Mouse (Mus musculus): ENCODE measurements at regions not wholly inside any gene's neighbourhood (a gene's known extent, or its start where the extent isn't known, plus 50 kb on each side); places are given as distances from the start of the nearest gene placed in this dataset.

DNA sequence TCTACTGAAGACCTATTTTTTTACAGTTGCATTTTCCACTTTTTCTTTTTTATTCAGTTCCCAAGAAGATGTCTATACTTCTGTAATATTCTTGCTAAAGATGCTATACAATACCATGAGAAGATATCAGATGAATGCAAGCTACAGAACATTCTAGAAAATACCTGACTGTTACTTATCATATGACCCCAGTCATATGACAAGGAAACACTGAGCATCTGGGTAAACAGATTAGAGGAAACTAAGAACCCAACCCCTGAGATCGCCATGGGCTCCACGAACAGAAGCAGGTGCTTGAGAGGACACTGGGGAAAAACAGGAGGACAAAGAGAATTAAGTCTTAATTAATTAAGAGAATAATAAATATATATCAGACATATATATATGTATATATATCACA lies 275.7 kb downstream of the Klf5 start:
- Histone ChIP-seq H3K79me2 (ENCODE audit: control insufficient read depth, insufficient read depth, low read length, poor library complexity) (no peaks in the 10 kb centered on the region), H3K4me3 (ENCODE audit: control insufficient read depth in 1 of 2, insufficient read depth in 1 of 2, low read depth in 2 of 2, low read length in 2 of 2) (no peak overlapping the region), H3K9ac (ENCODE audit: control insufficient read depth, low read depth, low read length, poor library complexity, severe bottlenecking) (no peak overlapping the region), H3K27me3 (ENCODE audit: control insufficient read depth in 1 of 2, insufficient read depth in 2 of 2, low read length in 2 of 2) (no peaks in the 10 kb centered on the region), H3K4me1 (ENCODE audit: control insufficient read depth in 1 of 2, insufficient read depth in 2 of 2, low read length in 2 of 2) (peaks cover 0 to 6% of the 10 kb centered on the region in 2 experiments; a peak in 2 of 4 replicates), H3K9me3 (replicated peaks; ENCODE audit: insufficient read depth, low read length) (no peaks in the 10 kb centered on the region), H3K27ac (ENCODE audit: control insufficient read depth, low read depth, low read length) (no peak overlapping the region), H3K36me3 (ENCODE audit: control insufficient read depth in 1 of 2, insufficient read depth in 2 of 2, low read length in 2 of 2) (peaks cover 0 to 2% of the 10 kb centered on the region in 2 experiments; a peak in 1 of 4 replicates)
- DNase-seq (ENCODE audit: low read depth, low spot score): peak; percentile 50
- TF ChIP-seq E2F4 (IDR thresholded peaks at IDR 0.05; ENCODE audit: borderline replicate concordance, low read depth, low read length) (no peak), ZNF384 (IDR thresholded peaks at IDR 0.05; ENCODE audit: low read depth, low read length) (no peak), BHLHE40 (IDR thresholded peaks at IDR 0.05; ENCODE audit: borderline replicate concordance, low read depth, low read length) (no peak), USF1 (IDR thresholded peaks at IDR 0.05; ENCODE audit: low read depth, low read length) (peak; percentile 78), POLR2AphosphoS2 (IDR thresholded peaks at IDR 0.05; ENCODE audit: low read length) (no peak), ZKSCAN1 (IDR thresholded peaks at IDR 0.05; ENCODE audit: low read depth, low read length) (no peak), TAL1 (IDR thresholded peaks at IDR 0.05; ENCODE audit: low read length) (peak; percentile 31; the same call in 1 of the 2 replicates), GATA1 (IDR thresholded peaks at IDR 0.05; ENCODE audit: low read depth, low read length) (peak; percentile 83), CTCF (IDR thresholded peaks at IDR 0.05 in 2 of 3, conservative IDR thresholded peaks at IDR 0.05 in 1 of 3; ENCODE audit: control insufficient read depth in 1 of 3, insufficient read depth in 1 of 3, low read depth in 2 of 3, low read length in 3 of 3, poor library complexity in 1 of 3, severe bottlenecking in 1 of 3) (no peak), ELF1 (IDR thresholded peaks at IDR 0.05; ENCODE audit: low read depth, low read length) (no peak), MAZ (IDR thresholded peaks at IDR 0.05; ENCODE audit: low read depth, low read length) (no peak), NELFE (IDR thresholded peaks at IDR 0.05; ENCODE audit: low read depth, low read length) (no peak), MAX (IDR thresholded peaks at IDR 0.05; ENCODE audit: low read length) (no peak), TBP (IDR thresholded peaks at IDR 0.05; ENCODE audit: low read depth, low read length) (no peak), MYB (IDR thresholded peaks at IDR 0.05; ENCODE audit: low read depth, low read length) (peak; percentile 29; the same call in 1 of the 2 replicates), POLR2A (IDR thresholded peaks at IDR 0.05; ENCODE audit: control insufficient read depth in 1 of 2, insufficient read depth in 1 of 2, low read depth in 1 of 2, low read length in 2 of 2, poor library complexity in 1 of 2) (no peak), POLR2AphosphoS5 (IDR thresholded peaks at IDR 0.05; ENCODE audit: borderline replicate concordance, low read depth, low read length) (no peak), UBTF (IDR thresholded peaks at IDR 0.05; ENCODE audit: borderline replicate concordance, insufficient read depth, low read depth, low read length) (no peak), CHD2 (IDR thresholded peaks at IDR 0.05; ENCODE audit: low read length) (no peak), EP300 (IDR thresholded peaks at IDR 0.05; ENCODE audit: low read depth in 1 of 2, low read length in 2 of 2) (peak; percentile 85 to 91), ZMIZ1 (IDR thresholded peaks at IDR 0.05; ENCODE audit: low read depth, low read length) (no peak), MEF2A (IDR thresholded peaks at IDR 0.05; ENCODE audit: extremely low read depth, insufficient replicate concordance, low read depth, low read length, poor library complexity, severe bottlenecking) (no peak), MYC (IDR thresholded peaks at IDR 0.05; ENCODE audit: low read depth, low read length) (no peak), ZC3H11A (IDR thresholded peaks at IDR 0.05; ENCODE audit: low read depth, low read length) (no peak), TCF12 (IDR thresholded peaks at IDR 0.05; ENCODE audit: low read depth, low read length) (peak; percentile 88), SIN3A (IDR thresholded peaks at IDR 0.05; ENCODE audit: low read length) (no peak)
